In the genomic region with DNA sequence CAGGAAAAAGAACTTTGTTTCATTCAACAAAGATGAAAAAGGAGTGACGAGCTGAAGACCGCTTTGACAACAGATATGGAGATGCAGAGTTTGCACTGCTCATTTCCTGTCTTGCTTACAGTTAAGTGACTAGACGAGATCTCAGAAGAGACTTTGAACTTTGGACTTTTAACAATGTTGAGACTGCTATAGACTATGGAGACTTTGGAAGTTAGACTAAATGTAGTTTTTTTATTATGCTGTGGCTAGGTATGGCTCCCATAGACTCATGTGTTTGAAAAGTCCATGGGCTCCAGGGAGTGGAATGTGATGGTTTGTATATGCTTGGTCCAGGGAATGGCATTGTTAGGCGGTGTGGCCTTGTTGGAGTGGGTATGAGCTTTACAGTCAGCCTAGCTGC, we compare ENCODE assay signal across 26 mouse cellular contexts.
"Had no signal": no experiment of that assay in that cellular context is flagged by ENCODE, and none has a peak within 500 bp of the region (broad histone marks: within the 10 kb centered on the region; RNA-seq: fewer than 3 reads in every experiment).

No protein-coding gene starts in this region.

- ATAC-seq: hindbrain, embryonic 16.5 days; inflammation-experienced regulatory T-cells, adult 6 months; liver, embryonic 12.5 days had no signal

- H3K9me3 ChIP-seq: heart, embryonic 13.5 days; heart, embryonic 15.5 days; hindbrain, embryonic 12.5 days; kidney, embryonic 15.5 days; limb, embryonic 13.5 days; limb, embryonic 15.5 days; liver, embryonic 12.5 days had no signal

- H3K27me3 ChIP-seq: heart, embryonic 13.5 days; heart, embryonic 15.5 days; hindbrain, embryonic 12.5 days; kidney, embryonic 15.5 days; limb, embryonic 13.5 days; limb, embryonic 15.5 days; liver, embryonic 12.5 days had no signal

- H3K9ac ChIP-seq: heart, embryonic 13.5 days; heart, embryonic 15.5 days; hindbrain, embryonic 12.5 days; hindbrain, embryonic 14.5 days; kidney, embryonic 15.5 days; limb, embryonic 13.5 days; limb, embryonic 15.5 days; liver, embryonic 12.5 days; liver, embryonic 14.5 days had no signal

- H3K4me1 ChIP-seq: hindbrain, embryonic 10.5 days; hindbrain, embryonic 12.5 days; kidney, embryonic 15.5 days; limb, embryonic 13.5 days; limb, embryonic 15.5 days; liver, embryonic 12.5 days had no signal

- H3K4me2 ChIP-seq: heart, embryonic 11.5 days; heart, embryonic 13.5 days; heart, embryonic 15.5 days; hindbrain, embryonic 12.5 days; hindbrain, embryonic 14.5 days; kidney, embryonic 15.5 days; limb, embryonic 13.5 days; limb, embryonic 15.5 days; liver, embryonic 12.5 days had no signal

- H3K27ac ChIP-seq: heart, embryonic 13.5 days; heart, embryonic 15.5 days; hindbrain, embryonic 10.5 days; hindbrain, embryonic 12.5 days; hindbrain, embryonic 14.5 days; kidney, embryonic 15.5 days; kidney, postnatal 0 days; layer of hippocampus, adult 2 months; limb, embryonic 13.5 days; limb, embryonic 15.5 days; liver, embryonic 12.5 days; liver, embryonic 14.5 days had no signal

- H3K36me3 ChIP-seq: heart, embryonic 15.5 days; hindbrain, embryonic 12.5 days; kidney, embryonic 15.5 days; liver, embryonic 12.5 days had no signal

- H3K4me3 ChIP-seq: heart, embryonic 13.5 days; heart, embryonic 15.5 days; hindbrain, embryonic 10.5 days; hindbrain, embryonic 12.5 days; kidney, embryonic 15.5 days; layer of hippocampus, adult 2 months; limb, embryonic 13.5 days; limb, embryonic 15.5 days; liver, embryonic 12.5 days had no signal

- DNase-seq: gastrocnemius, postnatal 14 days; gastrocnemius, postnatal 36 days; heart, adult 18-20 months; heart, postnatal 4 days; kidney, adult 11 months; kidney, adult 2 months; kidney, adult 9 months; kidney, postnatal 25 days; kidney, postnatal 4 days; layer of hippocampus, postnatal 36 days; left cerebral cortex, postnatal 4 days had no signal
